Mouse (Mus musculus) lung, embryonic 16.5 days (tissue): Measurements from ENCODE around the gene Fnbp4. TPM values are rescaled to one million over a fixed set of nuclear protein-coding genes. Genes with fewer than 3 reads are reported as not detected.
A peak's percentile ranks its signal among the peaks of the same experiment; 100 is the strongest.

Experiments
- ATAC-seq: fragments of 200-750 bp; cut with Nextera tagmentation; 2 replicates; pipeline ENCODE4 v1.8.0; 2017; ENCODE audit warnings: low read depth, mild to moderate bottlenecking, moderate library complexity
- H3K27ac ChIP-seq: fragments of 300-500 bp; sonication (generic); 2 replicates; pipeline ENCODE4 v1.5.1; 2014; ENCODE audit warnings: mild to moderate bottlenecking, control low read depth, low read length
- H3K27me3 ChIP-seq: fragments of 300-500 bp; sonication (generic); 2 replicates; pipeline ENCODE4 v1.6.1; 2014; ENCODE audit warnings: low read depth, low read length, mixed read lengths; ENCODE audit not compliant: control insufficient read depth, insufficient read depth
- H3K36me3 ChIP-seq: fragments of 300-500 bp; sonication (generic); 2 replicates; pipeline ENCODE4 v1.6.1; 2014; ENCODE audit warnings: low read length; ENCODE audit not compliant: control insufficient read depth, insufficient read depth
- H3K4me1 ChIP-seq: fragments of 300-500 bp; sonication (generic); replicated peaks from 2 replicates; pipeline ENCODE4 v1.6.1; 2014; ENCODE audit warnings: low read length, mixed read lengths; ENCODE audit not compliant: control insufficient read depth, insufficient read depth
- H3K4me2 ChIP-seq: fragments of 300-500 bp; sonication (generic); 2 replicates; pipeline ENCODE4 v1.6.1; 2014; ENCODE audit warnings: low read depth, low read length, control low read depth
- H3K4me3 ChIP-seq: fragments of 300-500 bp; sonication (generic); 2 replicates; pipeline ENCODE4 v1.5.1; 2014; ENCODE audit warnings: mild to moderate bottlenecking, low read length, control low read depth
- H3K9ac ChIP-seq: fragments of 300-500 bp; sonication (generic); 2 replicates; pipeline ENCODE4 v1.6.1; 2014; ENCODE audit warnings: low read length, control low read depth
- H3K9me3 ChIP-seq: fragments of 300-500 bp; sonication (generic); 2 replicates; pipeline ENCODE4 v1.6.1; 2016; ENCODE audit warnings: low read length; ENCODE audit not compliant: control insufficient read depth
- WGBS: fragments of 180-500 bp; shearing (Covaris S2); extraction: QIAGEN DNeasy Blood & Tissue Kit; methylation state at CpG from one replicate; pipeline ENCODE4 v1.1.7; 2014; 5-methylcytosine and 5-hydroxymethylcytosine counted together
- polyA plus RNA-seq: library from polyadenylated mRNA; unstranded; fragments of >200 nt; fragmentation: Nextera tagmentation; extraction: Ambion mirVana; gene quantifications from 2 replicates; pipeline ENCODE4 v1.2.1, GENCODE M21; 2015

Gene Fnbp4
- polyA plus RNA-seq: 85.7 and 88.5 TPM in 2 replicates

GRCm38 (mm10) chr2:90745053-90745678 is at the start of gene Fnbp4:
TSS of gene Fnbp4 (plus strand) at chr2:90745370.
- Histone ChIP-seq H3K27me3 (no peaks in the 10 kb centered on the region), H3K27ac (peak within 1 kb of the TSS; percentile 97), H3K4me2 (peak within 1 kb of the TSS; percentile 61), H3K36me3 (peaks cover 11% of the 10 kb centered on the region), H3K4me3 (peak within 1 kb of the TSS; percentile 99), H3K9me3 (no peaks in the 10 kb centered on the region), H3K9ac (peak within 1 kb of the TSS; percentile 99), H3K4me1 (peaks cover 12% of the 10 kb centered on the region)
- peak; percentile 99 for ATAC-seq
- WGBS: under 1% methylated on average over 44 of the region's 44 CpGs

DNA sequence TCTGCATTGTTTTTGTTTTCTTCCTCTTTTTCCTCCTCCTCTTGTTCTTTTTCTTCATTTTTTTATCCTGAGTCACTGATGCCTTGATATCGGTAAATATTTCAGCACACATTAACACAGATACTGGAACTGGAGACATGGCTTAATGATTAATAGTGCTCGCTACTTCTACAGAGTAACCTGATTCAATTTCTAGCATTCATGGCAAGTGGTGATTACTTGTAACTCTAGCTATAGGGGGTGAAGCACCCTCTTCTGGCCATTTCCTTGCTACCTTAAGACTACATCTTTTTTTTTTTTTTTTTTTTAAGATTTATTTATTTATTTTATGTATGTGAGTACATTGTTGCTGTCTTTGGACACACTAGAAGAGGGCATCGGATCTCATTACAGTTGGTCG is 44.2 kb upstream of the Fnbp4 start:
- H3K4me1 ChIP-seq: no peaks in the 10 kb centered on the region
- H3K4me3 ChIP-seq: no peak overlapping the region
- no peak overlapping the region for H3K4me2 ChIP-seq
- ATAC-seq: no peak
- H3K36me3 ChIP-seq: peaks cover 47% of the 10 kb centered on the region
- H3K27ac ChIP-seq: no peak overlapping the region
- H3K9me3 ChIP-seq: no peaks in the 10 kb centered on the region
- H3K9ac ChIP-seq: no peak overlapping the region
- no peaks in the 10 kb centered on the region for H3K27me3 ChIP-seq
- WGBS: 78% methylated on average over 4 of the region's 4 CpGs

GRCm38 (mm10) chr2:90708548-90708947 is 36.6 kb upstream of the Fnbp4 start:
- no peak overlapping the region for H3K27ac ChIP-seq

GRCm38 (mm10) chr2:90715555-90716092 is 29.5 kb upstream of the Fnbp4 start:
- no peak overlapping the region for H3K27ac ChIP-seq
- no peak overlapping the region for H3K9ac ChIP-seq
- ATAC-seq: no peak
- H3K27me3 ChIP-seq: no peaks in the 10 kb centered on the region
- WGBS: 90% methylated on average over 7 of the region's 7 CpGs
- no peaks in the 10 kb centered on the region for H3K4me1 ChIP-seq
- H3K9me3 ChIP-seq: no peaks in the 10 kb centered on the region
- no peak overlapping the region for H3K4me3 ChIP-seq
- no peak overlapping the region for H3K4me2 ChIP-seq
- peaks cover 47% of the 10 kb centered on the region for H3K36me3 ChIP-seq

More at GRCm38 (mm10) chr2:90708548-90708947, 36.6 kb upstream of the Fnbp4 start:
- no peaks in the 10 kb centered on the region for H3K27me3 ChIP-seq
- H3K9me3 ChIP-seq: no peaks in the 10 kb centered on the region
- no peak overlapping the region for H3K4me3 ChIP-seq
- WGBS: 89% methylated on average over 1 of the region's 1 CpGs
- no peak overlapping the region for H3K9ac ChIP-seq
- H3K36me3 ChIP-seq: peaks cover 43% of the 10 kb centered on the region
- no peaks in the 10 kb centered on the region for H3K4me1 ChIP-seq
- ATAC-seq: no peak
- H3K4me2 ChIP-seq: no peak overlapping the region

DNA sequence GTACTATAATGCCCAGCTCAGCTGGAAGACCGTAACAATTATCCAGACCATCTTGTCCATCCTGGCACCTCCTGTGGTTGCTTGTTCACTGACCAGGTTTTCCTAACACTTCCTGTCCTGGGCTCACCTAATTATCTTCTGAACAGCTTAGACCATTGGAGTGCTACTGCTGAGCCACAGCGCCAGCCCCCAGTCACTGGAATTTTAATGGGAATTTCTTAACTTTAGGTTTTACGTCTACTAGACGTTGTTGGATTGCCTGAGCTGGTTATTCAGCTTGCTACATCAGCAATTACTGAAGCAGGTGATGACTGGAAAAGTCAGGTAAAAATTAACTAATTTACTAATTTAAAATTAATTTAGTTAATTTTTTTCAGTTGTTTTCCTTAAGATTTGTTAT is 27.8 kb upstream of the Fnbp4 start:
- Histone ChIP-seq H3K4me1 (no peaks in the 10 kb centered on the region), H3K4me3 (no peak overlapping the region), H3K9ac (no peak overlapping the region), H3K36me3 (peaks cover 45% of the 10 kb centered on the region), H3K9me3 (no peaks in the 10 kb centered on the region), H3K4me2 (no peak overlapping the region), H3K27me3 (no peaks in the 10 kb centered on the region), H3K27ac (no peak overlapping the region)
- 87% methylated on average over 4 of the region's 4 CpGs for WGBS
- ATAC-seq: no peak

DNA sequence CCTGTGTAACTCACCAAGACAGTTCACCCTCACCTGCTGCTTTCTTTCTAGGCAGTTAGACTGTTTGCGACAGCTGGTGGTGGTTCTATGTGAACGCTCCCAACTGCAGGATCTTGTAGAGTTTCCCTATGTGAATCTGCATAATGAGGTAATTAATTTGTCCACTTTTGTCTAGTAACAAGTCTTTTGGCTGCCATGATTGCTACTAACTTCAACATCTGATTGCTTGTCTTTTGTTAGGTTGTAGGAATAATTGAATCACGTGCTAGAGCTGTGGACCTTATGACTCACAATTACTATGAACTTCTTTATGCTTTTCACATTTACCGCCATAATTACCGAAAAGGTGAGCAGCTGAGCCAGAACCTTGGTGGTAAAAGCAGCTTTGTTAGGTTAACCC is 27.2 kb upstream of the Fnbp4 start:
- 95% methylated on average over 5 of the region's 5 CpGs for WGBS
- H3K36me3 ChIP-seq: peaks cover 44% of the 10 kb centered on the region
- H3K27me3 ChIP-seq: no peaks in the 10 kb centered on the region
- no peaks in the 10 kb centered on the region for H3K4me1 ChIP-seq
- no peak for ATAC-seq
- no peak overlapping the region for H3K9ac ChIP-seq
- H3K9me3 ChIP-seq: no peaks in the 10 kb centered on the region
- no peak overlapping the region for H3K4me2 ChIP-seq
- H3K27ac ChIP-seq: no peak overlapping the region
- no peak overlapping the region for H3K4me3 ChIP-seq

DNA sequence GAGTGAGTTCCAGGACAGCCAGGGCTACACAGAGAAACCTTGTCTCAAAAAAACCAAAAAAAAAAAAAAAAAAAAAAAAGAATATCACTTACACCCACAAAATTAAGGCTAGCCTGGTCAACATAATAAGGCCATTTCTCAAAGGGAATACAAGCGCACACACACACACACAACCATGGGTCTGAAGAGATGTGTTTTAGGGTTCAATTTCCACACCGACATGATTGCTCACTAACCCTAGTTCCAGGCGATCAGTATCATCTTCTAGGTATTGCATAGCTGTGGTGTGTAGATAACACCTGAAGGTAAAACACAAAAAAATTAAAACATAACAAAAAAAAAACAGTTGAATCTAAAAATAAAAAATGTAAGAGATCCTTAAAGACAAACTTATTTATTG is 18.4 kb upstream of the Fnbp4 start:
- no peak overlapping the region for H3K4me3 ChIP-seq
- no peak overlapping the region for H3K9ac ChIP-seq
- H3K4me2 ChIP-seq: no peak overlapping the region
- H3K4me1 ChIP-seq: no peaks in the 10 kb centered on the region
- no peak overlapping the region for H3K27ac ChIP-seq
- no peak for ATAC-seq
- WGBS: 97% methylated on average over 3 of the region's 3 CpGs
- peaks cover 49% of the 10 kb centered on the region for H3K36me3 ChIP-seq
- no peaks in the 10 kb centered on the region for H3K9me3 ChIP-seq
- H3K27me3 ChIP-seq: no peaks in the 10 kb centered on the region

GRCm38 (mm10) chr2:90735326-90735725 is 9.8 kb upstream of the Fnbp4 start:
- H3K36me3 ChIP-seq: peaks cover 43% of the 10 kb centered on the region
- whole genome bisulfite sequencing: 87% methylated on average over 11 of the region's 11 CpGs

DNA sequence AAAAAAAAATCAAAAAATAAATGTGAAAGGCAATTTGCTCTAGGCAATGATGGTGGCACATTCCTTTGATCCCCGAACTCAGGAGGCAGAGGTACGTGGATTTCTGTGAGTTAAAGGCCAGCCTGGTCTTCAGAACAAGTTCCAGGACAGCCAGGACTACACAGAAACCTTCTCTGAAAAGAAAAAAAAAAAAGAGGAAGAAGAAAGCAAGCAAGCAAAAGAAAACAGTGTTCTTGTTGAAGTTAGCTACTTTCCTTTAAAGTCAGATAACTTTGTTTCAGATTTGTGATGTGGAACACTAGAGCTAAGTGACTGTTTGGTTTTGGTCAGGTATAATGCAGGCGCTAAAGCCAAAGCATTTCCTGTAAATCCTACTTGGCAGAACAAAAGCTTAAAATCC is 6.4 kb upstream of the Fnbp4 start:
- H3K4me1 ChIP-seq: no peaks in the 10 kb centered on the region
- H3K4me3 ChIP-seq: no peak overlapping the region
- WGBS: 92% methylated on average over 3 of the region's 3 CpGs
- peaks cover 17% of the 10 kb centered on the region for H3K36me3 ChIP-seq
- no peak overlapping the region for H3K9ac ChIP-seq
- no peak overlapping the region for H3K27ac ChIP-seq
- no peak overlapping the region for H3K4me2 ChIP-seq
- no peaks in the 10 kb centered on the region for H3K9me3 ChIP-seq
- ATAC-seq: no peak
- no peaks in the 10 kb centered on the region for H3K27me3 ChIP-seq

More at GRCm38 (mm10) chr2:90735326-90735725, 9.8 kb upstream of the Fnbp4 start:
- H3K4me1 ChIP-seq: no peaks in the 10 kb centered on the region
- H3K9ac ChIP-seq: no peak overlapping the region
- H3K4me3 ChIP-seq: no peak overlapping the region
- H3K9me3 ChIP-seq: no peaks in the 10 kb centered on the region
- no peak overlapping the region for H3K27ac ChIP-seq
- H3K27me3 ChIP-seq: no peaks in the 10 kb centered on the region
- H3K4me2 ChIP-seq: no peak overlapping the region
- ATAC-seq: no peak
